Mouse (Mus musculus) liver, postnatal 0 days (tissue): ENCODE measurements at regions not wholly inside any gene's neighbourhood (a gene's known extent, or its start where the extent isn't known, plus 50 kb on each side); places are given as distances from the start of the nearest gene placed in this dataset.
A peak's percentile ranks its signal among the peaks of the same experiment; 100 is the strongest.

ENCODE experiments used
- CTCF ChIP-seq: sonication (generic); IDR thresholded peaks from 2 replicates; pipeline ENCODE4 v1.5.1; 2016; ENCODE audit warnings: antibody characterized with exemption, low read depth
- EP300 ChIP-seq: IDR thresholded peaks from 2 replicates; pipeline ENCODE4 v1.6.1; 2016; ENCODE audit warnings: antibody characterized with exemption, low read depth, mild to moderate bottlenecking

GRCm38 (mm10) chr1:77896226-77896625 lies 300.7 kb downstream of the Pax3 start:
- TF ChIP-seq EP300 (no peak), CTCF (peak; percentile 54)
